16 mouse cellular contexts compared by ENCODE assay signal in the genomic region with DNA sequence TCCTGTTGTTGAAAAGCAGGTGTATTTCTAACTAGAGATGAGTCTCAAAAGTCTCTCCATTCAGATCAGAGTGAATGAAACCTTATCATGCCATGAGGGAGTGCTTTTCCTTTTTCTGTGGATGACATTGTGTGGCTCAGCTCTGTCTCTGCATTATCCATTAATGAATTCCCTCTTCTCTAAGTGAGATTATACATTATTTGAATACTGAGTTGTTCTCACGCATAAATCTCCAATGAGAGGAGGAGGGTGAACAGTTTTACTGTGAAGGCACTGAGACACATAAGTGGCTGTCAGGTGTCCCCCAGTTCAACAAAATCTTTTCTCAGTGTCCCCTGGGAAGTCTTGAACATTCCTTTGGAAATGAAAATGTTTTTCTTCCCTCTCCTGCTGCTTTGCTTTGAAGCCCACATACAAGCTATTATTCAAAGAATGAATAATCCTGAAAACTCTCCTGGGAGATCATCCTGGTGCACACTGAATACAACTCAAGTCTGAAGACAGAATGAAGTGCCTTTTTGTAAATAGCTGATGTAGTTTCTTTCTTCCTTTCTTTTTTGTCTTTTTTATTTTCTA.
"Had no signal": no experiment of that assay in that cellular context is flagged by ENCODE, and none has a peak within 500 bp of the region (broad histone marks: within the 10 kb centered on the region; RNA-seq: fewer than 3 reads in every experiment).

No protein-coding gene starts in this region.

- H3K27ac ChIP-seq: left cerebral cortex, adult 2 months; limb, embryonic 15.5 days; liver, embryonic 13.5 days; lung, embryonic 15.5 days; macrophage; neural tube, embryonic 13.5 days had no signal

- H3K4me1 ChIP-seq: limb, embryonic 15.5 days; liver, embryonic 13.5 days; lung, embryonic 15.5 days; megakaryocyte, embryonic 14.5 days had no signal

- H3K9me3 ChIP-seq: limb, embryonic 15.5 days; liver, embryonic 13.5 days; lung, embryonic 15.5 days; neural tube, embryonic 13.5 days had no signal

- DNase-seq: kidney, adult 8-10 months; kidney, postnatal 25 days; liver, embryonic 13.5 days; liver, postnatal 0 days; lung, postnatal 14 days; retina, postnatal 1 day; right cerebral cortex, postnatal 4 days; spleen, adult 18-20 months; thymus, adult 2 months; thymus, postnatal 25 days had no signal

- H3K4me3 ChIP-seq: left cerebral cortex, adult 2 months; limb, embryonic 15.5 days; liver, embryonic 13.5 days; lung, embryonic 15.5 days; megakaryocyte, embryonic 14.5 days; neural tube, embryonic 13.5 days had no signal

- ATAC-seq: liver, postnatal 0 days had no signal

- H3K27me3 ChIP-seq: limb, embryonic 15.5 days; liver, embryonic 13.5 days; lung, embryonic 15.5 days; megakaryocyte, embryonic 14.5 days; neural tube, embryonic 13.5 days had no signal

- H3K9ac ChIP-seq: limb, embryonic 15.5 days; liver, embryonic 13.5 days; liver, postnatal 0 days; lung, embryonic 15.5 days; neural tube, embryonic 13.5 days had no signal

- H3K4me2 ChIP-seq: limb, embryonic 15.5 days; liver, embryonic 13.5 days; lung, embryonic 15.5 days; neural tube, embryonic 13.5 days had no signal

- H3K36me3 ChIP-seq: limb, embryonic 15.5 days; liver, embryonic 13.5 days; lung, embryonic 15.5 days; neural tube, embryonic 13.5 days had no signal
